Mouse (Mus musculus) embryonic fibroblast, embryonic 13.5 days (primary cell): ENCODE data around the gene Pi4ka.

Experiments used
- CTCF ChIP-seq: IDR thresholded peaks from 2 replicates; pipeline ENCODE4 v1.5.1; 2011; ENCODE audit warnings: mild to moderate bottlenecking, control low read depth, low read length, moderate library complexity, borderline replicate concordance; ENCODE audit not compliant: insufficient read depth
- POLR2A ChIP-seq: IDR thresholded peaks from 2 replicates; pipeline ENCODE4 v1.6.1; 2011; ENCODE audit warnings: low read depth, mild to moderate bottlenecking, control low read depth, low read length, moderate library complexity

GRCm38 (mm10) chr16:17287103-17287502, 119.0 kb downstream of the Pi4ka start:
- TF ChIP-seq CTCF, result no peak
- TF ChIP-seq POLR2A, result no peak
